Mouse (Mus musculus) heart, adult 2 months (tissue): ENCODE data around the gene Agtpbp1.

Experiments
- CTCF ChIP-seq: fragments of 200-600 bp; IDR thresholded peaks from 2 replicates; pipeline ENCODE4 v1.8.1; 2022; ENCODE audit warnings: antibody characterized with exemption, mild to moderate bottlenecking, moderate library complexity
- POLR2A ChIP-seq: fragments of 200-500 bp; IDR thresholded peaks from 2 replicates; pipeline ENCODE4 v1.6.1; 2011; ENCODE audit warnings: mild to moderate bottlenecking, low read depth, low read length, control low read depth; ENCODE audit not compliant: insufficient read depth

DNA sequence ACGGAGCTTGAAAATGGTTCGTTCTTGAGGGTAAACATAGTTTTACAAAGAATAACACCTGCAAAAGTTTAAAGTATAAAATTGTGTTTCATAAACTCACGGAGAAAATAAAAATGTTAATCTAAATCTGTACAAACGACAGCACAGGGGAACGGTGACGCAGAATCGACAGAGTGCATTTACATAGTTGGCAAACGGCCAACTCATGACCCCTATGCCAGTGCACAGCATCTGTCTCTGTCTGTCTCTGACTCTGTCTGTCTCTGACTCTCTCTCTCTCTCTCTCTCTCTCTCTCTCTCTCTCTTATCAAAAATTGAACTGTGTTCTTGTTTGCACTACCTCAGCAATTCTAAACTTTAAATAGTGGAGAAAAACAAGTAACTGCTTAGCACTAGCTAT, 110.1 kb downstream of the Agtpbp1 start:
- TF ChIP-seq CTCF (no peak), POLR2A (no peak)
